Mouse (Mus musculus): Measurements from ENCODE around the gene Dock8.
"Not testable (repeated sequence)": the region's sequence is repeated elsewhere in the genome, so short reads cannot be mapped to it uniquely, and the experiment has no call there.

Gene Dock8

GRCm38 (mm10) chr19:25000153-25000552 is 819 bp downstream of the Dock8 start:
- no peak for DNase-seq

GRCm38 (mm10) chr19:25002032-25002431 is 2.7 kb downstream of the Dock8 start:
- no peak for DNase-seq

GRCm38 (mm10) chr19:25002828-25003227 is 3.5 kb downstream of the Dock8 start:
- DNase-seq = no peak

- DNase-seq = no peak
These were observed 4.5 kb downstream of the Dock8 start for GRCm38 (mm10) chr19:25003810-25004209.

- DNase-seq = no peak
These were observed 7.4 kb downstream of the Dock8 start for GRCm38 (mm10) chr19:25006686-25007085.

- DNase-seq = no peak
These were observed 9.2 kb downstream of the Dock8 start for GRCm38 (mm10) chr19:25008509-25008908.

- DNase-seq = no peak
These were observed 23.4 kb downstream of the Dock8 start for GRCm38 (mm10) chr19:25022766-25023165.

GRCm38 (mm10) chr19:25031765-25032164 is 32.4 kb downstream of the Dock8 start:
- no peak for DNase-seq

GRCm38 (mm10) chr19:25033008-25033407 is 33.7 kb downstream of the Dock8 start:
- not testable (repeated sequence) for DNase-seq

- no peak for DNase-seq
These were observed 36.5 kb downstream of the Dock8 start for GRCm38 (mm10) chr19:25035825-25036224.

GRCm38 (mm10) chr19:25036784-25037183 is 37.5 kb downstream of the Dock8 start:
- no peak for DNase-seq

- no peak for DNase-seq
These were observed 37.9 kb downstream of the Dock8 start for GRCm38 (mm10) chr19:25037249-25037648.

- no peak for DNase-seq
These were observed 39.0 kb downstream of the Dock8 start for GRCm38 (mm10) chr19:25038293-25038692.

GRCm38 (mm10) chr19:25041209-25041608 is 41.9 kb downstream of the Dock8 start:
- no peak for DNase-seq

- DNase-seq = no peak
These were observed 43.6 kb downstream of the Dock8 start for GRCm38 (mm10) chr19:25042973-25043372.

- no peak for DNase-seq
These were observed 44.7 kb downstream of the Dock8 start for GRCm38 (mm10) chr19:25044057-25044456.

- DNase-seq = no peak
These were observed 53.0 kb downstream of the Dock8 start for GRCm38 (mm10) chr19:25052355-25052754.

- DNase-seq = no peak
These were observed 53.8 kb downstream of the Dock8 start for GRCm38 (mm10) chr19:25053152-25053551.

- no peak for DNase-seq
These were observed 55.7 kb downstream of the Dock8 start for GRCm38 (mm10) chr19:25055025-25055424.

GRCm38 (mm10) chr19:25055559-25055958 is 56.2 kb downstream of the Dock8 start:
- DNase-seq = no peak

GRCm38 (mm10) chr19:25056224-25056623 is 56.9 kb downstream of the Dock8 start:
- DNase-seq = no peak

- no peak for DNase-seq
These were observed 58.5 kb downstream of the Dock8 start for GRCm38 (mm10) chr19:25057826-25058225.

GRCm38 (mm10) chr19:25059847-25060364 is 60.6 kb downstream of the Dock8 start:
- no peak for DNase-seq

GRCm38 (mm10) chr19:25060375-25060774 is 61.0 kb downstream of the Dock8 start:
- no peak for DNase-seq

- DNase-seq = no peak
These were observed 63.0 kb downstream of the Dock8 start for GRCm38 (mm10) chr19:25062188-25062856.
